Mouse (Mus musculus): ENCODE data around the gene Ccdc148. TPM values are rescaled to one million over a fixed set of nuclear protein-coding genes. Genes with fewer than 3 reads are reported as not detected.
A peak's percentile ranks its signal among the peaks of the same experiment; 100 is the strongest.

Gene Ccdc148
- polyA plus RNA-seq, 1 experiment from 2014 or later, result 3.0 TPM

GRCm38 (mm10) chr2:59042616-59043015, 117.9 kb downstream of the Ccdc148 start:
- 68% methylated on average over 13 of the region's 13 CpGs for WGBS
- Histone ChIP-seq H3K27ac (no peak overlapping the region), H3K4me2 (no peak overlapping the region), H3K9ac (no peak overlapping the region), H3K9me3 (replicated peaks) (no peaks in the 10 kb centered on the region), H3K27me3 (no peaks in the 10 kb centered on the region), H3K4me3 (no peak overlapping the region), H3K36me3 (ENCODE audit: poor library complexity, severe bottlenecking) (no peaks in the 10 kb centered on the region), H3K4me1 (no peaks in the 10 kb centered on the region)
- no peak for ATAC-seq

- H3K4me3 ChIP-seq, result no peak overlapping the region
- H3K9ac ChIP-seq, result no peak overlapping the region
- H3K36me3 ChIP-seq (ENCODE audit: poor library complexity, severe bottlenecking), result no peaks in the 10 kb centered on the region
- no peaks in the 10 kb centered on the region for H3K4me1 ChIP-seq
- no peaks in the 10 kb centered on the region for H3K9me3 ChIP-seq (replicated peaks)
- no peak for ATAC-seq
- H3K27ac ChIP-seq, result no peak overlapping the region
- no peak overlapping the region for H3K4me2 ChIP-seq
- 66% methylated on average over 6 of the region's 6 CpGs for WGBS
- H3K27me3 ChIP-seq, result no peaks in the 10 kb centered on the region
These were observed 124.0 kb downstream of the Ccdc148 start for GRCm38 (mm10) chr2:59036433-59036832.

- Histone ChIP-seq H3K9me3 (replicated peaks) (no peaks in the 10 kb centered on the region), H3K4me3 (no peak overlapping the region), H3K27ac (no peak overlapping the region), H3K4me1 (no peaks in the 10 kb centered on the region), H3K4me2 (no peak overlapping the region), H3K9ac (no peak overlapping the region), H3K36me3 (ENCODE audit: poor library complexity, severe bottlenecking) (no peaks in the 10 kb centered on the region), H3K27me3 (no peaks in the 10 kb centered on the region)
- 84% methylated on average over 3 of the region's 3 CpGs for WGBS
- no peak for ATAC-seq
These were observed 125.3 kb downstream of the Ccdc148 start for GRCm38 (mm10) chr2:59035206-59035605.

- Histone ChIP-seq H3K27me3 (no peaks in the 10 kb centered on the region), H3K36me3 (ENCODE audit: poor library complexity, severe bottlenecking) (no peaks in the 10 kb centered on the region), H3K4me2 (no peak overlapping the region), H3K4me3 (no peak overlapping the region), H3K9ac (no peak overlapping the region), H3K27ac (no peak overlapping the region), H3K9me3 (replicated peaks) (no peaks in the 10 kb centered on the region), H3K4me1 (no peaks in the 10 kb centered on the region)
- WGBS, result 82% methylated on average over 6 of the region's 6 CpGs
- ATAC-seq, result peak; percentile 41; the same call in 1 of the 2 replicates
These were observed 126.2 kb downstream of the Ccdc148 start for GRCm38 (mm10) chr2:59034281-59034680.

DNA sequence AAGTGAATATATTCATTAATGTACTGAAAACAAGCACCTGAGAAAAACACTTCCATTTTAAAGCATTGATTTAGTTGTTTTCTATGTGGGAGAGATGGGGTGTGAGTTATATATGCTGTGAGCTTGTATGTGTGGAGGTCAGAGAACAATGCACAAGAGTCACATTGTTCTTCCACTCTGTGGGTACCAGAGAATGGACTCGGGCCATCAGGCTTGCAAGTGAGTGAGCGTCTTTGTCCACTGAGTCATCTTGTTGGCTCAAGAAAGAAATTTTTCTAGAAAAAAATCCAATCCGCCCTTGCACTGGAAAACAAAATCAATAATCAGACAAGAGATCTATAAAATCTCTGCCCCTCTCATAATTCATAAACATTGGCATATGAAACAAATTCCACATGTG, 135.9 kb downstream of the Ccdc148 start:
- H3K4me3 ChIP-seq, result no peak overlapping the region
- H3K4me1 ChIP-seq, result no peaks in the 10 kb centered on the region
- 86% methylated on average over 3 of the region's 3 CpGs for WGBS
- no peaks in the 10 kb centered on the region for H3K27me3 ChIP-seq
- H3K36me3 ChIP-seq (ENCODE audit: poor library complexity, severe bottlenecking), result no peaks in the 10 kb centered on the region
- H3K9me3 ChIP-seq (replicated peaks), result no peaks in the 10 kb centered on the region
- H3K4me2 ChIP-seq, result no peak overlapping the region
- H3K9ac ChIP-seq, result no peak overlapping the region
- ATAC-seq, result no peak
- no peak overlapping the region for H3K27ac ChIP-seq

GRCm38 (mm10) chr2:59007356-59007755, 153.1 kb downstream of the Ccdc148 start:
- no peak overlapping the region for H3K4me2 ChIP-seq
- H3K4me3 ChIP-seq, result no peak overlapping the region
- H3K36me3 ChIP-seq (ENCODE audit: poor library complexity, severe bottlenecking), result no peaks in the 10 kb centered on the region
- no peak overlapping the region for H3K9ac ChIP-seq
- WGBS, result 97% methylated on average over 5 of the region's 5 CpGs
- no peak for ATAC-seq
- no peaks in the 10 kb centered on the region for H3K4me1 ChIP-seq
- H3K27me3 ChIP-seq, result no peaks in the 10 kb centered on the region
- H3K9me3 ChIP-seq (replicated peaks), result no peaks in the 10 kb centered on the region
- H3K27ac ChIP-seq, result no peak overlapping the region

GRCm38 (mm10) chr2:59006567-59007340, 153.7 kb downstream of the Ccdc148 start:
- H3K9ac ChIP-seq, result no peak overlapping the region
- no peak for ATAC-seq
- H3K4me1 ChIP-seq, result no peaks in the 10 kb centered on the region
- 92% methylated on average over 8 of the region's 8 CpGs for WGBS
- no peaks in the 10 kb centered on the region for H3K27me3 ChIP-seq
- H3K27ac ChIP-seq, result no peak overlapping the region
- no peaks in the 10 kb centered on the region for H3K9me3 ChIP-seq (replicated peaks)
- no peak overlapping the region for H3K4me2 ChIP-seq
- H3K4me3 ChIP-seq, result no peak overlapping the region
- H3K36me3 ChIP-seq (ENCODE audit: poor library complexity, severe bottlenecking), result no peaks in the 10 kb centered on the region

DNA sequence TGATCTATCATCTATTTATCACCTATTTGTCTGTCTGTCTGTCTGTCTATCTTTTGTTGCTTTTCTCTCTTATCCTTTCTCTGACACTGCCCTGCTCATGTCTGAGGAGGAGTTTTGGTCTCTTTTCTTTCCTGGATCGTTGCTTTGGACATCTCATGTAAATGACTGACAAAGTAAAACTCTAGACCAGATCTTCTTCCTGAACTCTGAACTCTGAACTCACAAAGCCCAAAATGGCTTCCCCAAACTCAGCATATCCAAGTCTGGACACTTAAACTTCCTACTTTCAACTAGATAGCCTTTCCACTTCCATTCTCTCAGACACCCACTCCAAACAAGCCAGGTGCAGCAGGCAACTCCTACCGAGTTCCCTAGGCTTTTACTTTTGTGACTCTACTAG, 163.3 kb downstream of the Ccdc148 start:
- H3K36me3 ChIP-seq (ENCODE audit: poor library complexity, severe bottlenecking), result no peaks in the 10 kb centered on the region
- no peak for ATAC-seq
- H3K4me1 ChIP-seq, result no peaks in the 10 kb centered on the region
- no peak overlapping the region for H3K4me3 ChIP-seq
- H3K27ac ChIP-seq, result no peak overlapping the region
- no peaks in the 10 kb centered on the region for H3K9me3 ChIP-seq (replicated peaks)
- no peaks in the 10 kb centered on the region for H3K27me3 ChIP-seq
- WGBS, result 83% methylated on average over 2 of the region's 2 CpGs
- no peak overlapping the region for H3K9ac ChIP-seq
- no peak overlapping the region for H3K4me2 ChIP-seq

- no peak for ATAC-seq
- Histone ChIP-seq H3K4me3 (no peak overlapping the region), H3K4me2 (no peak overlapping the region), H3K27me3 (no peaks in the 10 kb centered on the region), H3K9me3 (replicated peaks) (no peaks in the 10 kb centered on the region), H3K36me3 (ENCODE audit: poor library complexity, severe bottlenecking) (no peaks in the 10 kb centered on the region), H3K27ac (no peak overlapping the region), H3K4me1 (no peaks in the 10 kb centered on the region), H3K9ac (no peak overlapping the region)
- WGBS, result 82% methylated on average over 14 of the region's 14 CpGs
These were observed 167.9 kb downstream of the Ccdc148 start for GRCm38 (mm10) chr2:58992431-58993191.

- Histone ChIP-seq H3K36me3 (ENCODE audit: poor library complexity, severe bottlenecking) (no peaks in the 10 kb centered on the region), H3K27ac (no peak overlapping the region), H3K9me3 (replicated peaks) (no peaks in the 10 kb centered on the region), H3K27me3 (no peaks in the 10 kb centered on the region), H3K4me2 (no peak overlapping the region), H3K9ac (no peak overlapping the region), H3K4me3 (no peak overlapping the region), H3K4me1 (no peaks in the 10 kb centered on the region)
- WGBS, result 94% methylated on average over 7 of the region's 7 CpGs
- ATAC-seq, result no peak
These were observed 182.4 kb downstream of the Ccdc148 start for GRCm38 (mm10) chr2:58978095-58978494.

- Histone ChIP-seq H3K4me3 (no peak overlapping the region), H3K9me3 (replicated peaks) (no peaks in the 10 kb centered on the region), H3K27me3 (no peaks in the 10 kb centered on the region), H3K27ac (no peak overlapping the region), H3K36me3 (ENCODE audit: poor library complexity, severe bottlenecking) (no peaks in the 10 kb centered on the region), H3K9ac (no peak overlapping the region), H3K4me2 (no peak overlapping the region), H3K4me1 (0 out of 2 replicates have a peak, but pooled peaks cover 2% of the 10 kb centered on the region)
- WGBS, result 64% methylated on average over 9 of the region's 9 CpGs
- no peak for ATAC-seq
These were observed 188.8 kb downstream of the Ccdc148 start for GRCm38 (mm10) chr2:58971507-58972275.

DNA sequence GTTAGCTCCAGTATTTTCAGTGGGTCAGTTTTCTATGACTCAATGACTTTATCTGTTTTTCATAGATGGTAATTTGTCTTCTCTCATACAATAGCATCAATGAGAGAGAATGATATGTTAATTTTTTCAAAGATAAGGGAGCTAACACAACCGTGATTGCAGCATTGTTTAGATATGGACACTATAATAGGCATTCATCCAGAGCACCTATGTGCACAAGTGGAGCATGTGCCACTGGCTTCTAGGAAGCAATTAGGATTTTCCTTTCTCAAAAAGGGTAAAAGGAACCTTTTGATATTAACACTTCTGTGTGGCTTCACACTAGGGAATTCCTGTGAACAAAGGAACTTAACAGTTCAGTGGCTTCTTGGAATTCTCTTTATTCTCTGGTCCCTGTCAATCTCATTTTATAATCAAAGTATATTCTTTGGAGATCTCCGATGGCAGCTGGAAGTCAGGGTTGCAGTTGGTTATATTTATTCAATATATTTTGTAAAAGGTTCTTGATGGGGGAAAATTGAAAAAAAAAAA, 203.6 kb downstream of the Ccdc148 start:
- no peak overlapping the region for H3K4me3 ChIP-seq
- WGBS, result 2% methylated on average over 2 of the region's 2 CpGs
- no peaks in the 10 kb centered on the region for H3K27me3 ChIP-seq
- no peaks in the 10 kb centered on the region for H3K36me3 ChIP-seq (ENCODE audit: poor library complexity, severe bottlenecking)
- H3K4me1 ChIP-seq, result peaks cover 9% of the 10 kb centered on the region
- no peak overlapping the region for H3K27ac ChIP-seq
- no peak overlapping the region for H3K9ac ChIP-seq
- H3K4me2 ChIP-seq, result no peak overlapping the region
- H3K9me3 ChIP-seq (replicated peaks), result no peaks in the 10 kb centered on the region
- no peak for ATAC-seq
